Mouse (Mus musculus) testis, adult 2 months (tissue): ENCODE measurements at regions not wholly inside any gene's neighbourhood (a gene's known extent, or its start where the extent isn't known, plus 50 kb on each side); places are given as distances from the start of the nearest gene placed in this dataset.

Experiments
- H3K27ac ChIP-seq: fragments of 200-500 bp; 2 replicates; pipeline ENCODE4 v1.5.1; 2012; ENCODE audit warnings: low read depth, low read length; ENCODE audit not compliant: control insufficient read depth, insufficient read depth
- H3K27me3 ChIP-seq: fragments of 200-500 bp; 2 replicates; pipeline ENCODE4 v1.6.1; 2012; ENCODE audit warnings: mild to moderate bottlenecking, low read length, moderate library complexity; ENCODE audit not compliant: control insufficient read depth, insufficient read depth
- H3K36me3 ChIP-seq: fragments of 200-500 bp; 2 replicates; pipeline ENCODE4 v1.6.1; 2012; ENCODE audit warnings: mild to moderate bottlenecking, low read length; ENCODE audit not compliant: control insufficient read depth, insufficient read depth
- H3K4me1 ChIP-seq: fragments of 200-500 bp; 2 replicates; pipeline ENCODE4 v1.6.1; 2012; ENCODE audit warnings: low read length; ENCODE audit not compliant: control insufficient read depth, insufficient read depth
- H3K4me3 ChIP-seq: fragments of 200-500 bp; 2 replicates; pipeline ENCODE4 v1.5.1; 2012; ENCODE audit warnings: low read depth, mild to moderate bottlenecking, low read length, moderate library complexity, mixed read lengths; ENCODE audit not compliant: control insufficient read depth
- CTCF ChIP-seq: fragments of 200-500 bp; IDR thresholded peaks from 2 replicates; pipeline ENCODE4 v1.5.1; 2012; ENCODE audit warnings: low read depth, mild to moderate bottlenecking, inconsistent platforms, low read length, moderate library complexity; ENCODE audit not compliant: control insufficient read depth, insufficient read depth, insufficient replicate concordance
- POLR2A ChIP-seq: fragments of 200-500 bp; IDR thresholded peaks from 2 replicates; pipeline ENCODE4 v1.6.1; 2012; ENCODE audit warnings: low read depth, mild to moderate bottlenecking, inconsistent platforms, low read length, moderate library complexity; ENCODE audit not compliant: control insufficient read depth

GRCm38 (mm10) chr10:122515698-122516097 lies 67.4 kb downstream of the Avpr1a start:
- no peaks in the 10 kb centered on the region for H3K27me3 ChIP-seq
- no peaks in the 10 kb centered on the region for H3K36me3 ChIP-seq
- no peak for TF ChIP-seq POLR2A
- TF ChIP-seq CTCF: no peak
- H3K27ac ChIP-seq: no peak overlapping the region
- no peaks in the 10 kb centered on the region; the same call in 1 of the 2 replicates for H3K4me1 ChIP-seq
- H3K4me3 ChIP-seq: no peak overlapping the region

- no peaks in the 10 kb centered on the region for H3K27me3 ChIP-seq
- no peaks in the 10 kb centered on the region; the same call in 1 of the 2 replicates for H3K4me1 ChIP-seq
- no peak overlapping the region for H3K27ac ChIP-seq
- H3K36me3 ChIP-seq: no peaks in the 10 kb centered on the region
- H3K4me3 ChIP-seq: no peak overlapping the region
- TF ChIP-seq CTCF (no peak), POLR2A (no peak)
These were observed 71.0 kb downstream of the Avpr1a start for GRCm38 (mm10) chr10:122519274-122519790.

GRCm38 (mm10) chr10:122519981-122520380 lies 71.7 kb downstream of the Avpr1a start:
- Histone ChIP-seq H3K36me3 (no peaks in the 10 kb centered on the region), H3K4me1 (no peaks in the 10 kb centered on the region; the same call in 1 of the 2 replicates), H3K27ac (no peak overlapping the region), H3K27me3 (no peaks in the 10 kb centered on the region), H3K4me3 (peak overlapping the region; percentile 83)
- TF ChIP-seq CTCF (no peak), POLR2A (no peak)

- Histone ChIP-seq H3K4me1 (no peaks in the 10 kb centered on the region; the same call in 1 of the 2 replicates), H3K4me3 (no peak overlapping the region), H3K36me3 (no peaks in the 10 kb centered on the region), H3K27ac (no peak overlapping the region), H3K27me3 (no peaks in the 10 kb centered on the region)
- no peak for TF ChIP-seq CTCF
- no peak for TF ChIP-seq POLR2A
These were observed 74.3 kb downstream of the Avpr1a start for GRCm38 (mm10) chr10:122522631-122523030.

- Histone ChIP-seq H3K4me1 (peaks cover 3% of the 10 kb centered on the region; the same call in 1 of the 2 replicates), H3K27me3 (no peaks in the 10 kb centered on the region), H3K27ac (no peak overlapping the region), H3K4me3 (no peak overlapping the region), H3K36me3 (no peaks in the 10 kb centered on the region)
- TF ChIP-seq CTCF: no peak
- TF ChIP-seq POLR2A: no peak
These were observed 77.1 kb downstream of the Avpr1a start for GRCm38 (mm10) chr10:122525360-122525759.

GRCm38 (mm10) chr10:122525807-122526206 lies 77.5 kb downstream of the Avpr1a start:
- TF ChIP-seq POLR2A (no peak), CTCF (no peak)
- peaks cover 3% of the 10 kb centered on the region; the same call in 1 of the 2 replicates for H3K4me1 ChIP-seq
- no peaks in the 10 kb centered on the region for H3K36me3 ChIP-seq
- H3K4me3 ChIP-seq: no peak overlapping the region
- no peaks in the 10 kb centered on the region for H3K27me3 ChIP-seq
- H3K27ac ChIP-seq: no peak overlapping the region

- peak overlapping the region; percentile 80 for H3K27ac ChIP-seq
- no peaks in the 10 kb centered on the region for H3K36me3 ChIP-seq
- TF ChIP-seq POLR2A (0 out of 2 replicates have a peak, but pooled peaks have one; percentile 16), CTCF (no peak)
- no peaks in the 10 kb centered on the region for H3K27me3 ChIP-seq
- H3K4me3 ChIP-seq: peak overlapping the region; percentile 58
- peaks cover 3% of the 10 kb centered on the region; the same call in 1 of the 2 replicates for H3K4me1 ChIP-seq
These were observed 79.9 kb downstream of the Avpr1a start for GRCm38 (mm10) chr10:122528222-122528621.
